Comparison of ENCODE assay signal across 13 mouse cellular contexts in the genomic region with DNA sequence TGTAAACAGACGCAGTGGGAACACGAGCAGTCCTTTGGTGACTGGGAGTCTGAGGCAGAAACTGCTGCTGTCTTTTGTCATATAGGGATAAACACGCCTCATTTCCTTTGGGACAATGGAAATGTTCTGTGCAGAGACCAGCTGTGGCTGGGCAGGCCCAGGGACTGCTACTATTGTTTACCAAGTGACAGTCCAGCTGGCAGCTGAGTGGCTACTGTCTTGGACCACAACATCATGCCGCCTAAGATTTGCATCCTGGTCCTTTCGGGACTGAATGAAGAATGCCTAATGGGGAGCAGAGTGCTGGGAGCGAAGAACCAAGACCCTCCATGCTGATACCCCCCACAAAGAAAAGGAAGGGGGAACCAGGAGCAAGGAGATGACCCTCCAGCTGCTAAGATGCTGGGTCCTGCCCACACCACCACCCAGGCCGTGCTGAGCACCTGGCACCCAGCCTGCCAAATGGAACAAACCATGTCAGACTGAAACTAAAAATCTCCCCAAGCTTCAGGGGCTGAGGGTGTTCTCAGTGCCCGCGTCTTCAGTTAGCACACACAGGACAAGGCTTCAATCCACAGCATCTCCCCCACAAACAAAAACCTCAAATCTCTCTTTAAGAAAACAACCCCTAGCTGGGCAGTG. TPM values are rescaled to one million over a fixed set of nuclear protein-coding genes. Genes with fewer than 3 reads are reported as not detected.
DNase-seq lines count a peak whose midpoint lies in the region; ATAC-seq and TF ChIP-seq lines count a peak whose summit lies in the region.
"Had no signal": no experiment of that assay in that cellular context is flagged by ENCODE, and none has a peak within 500 bp of the region (broad histone marks: within the 10 kb centered on the region; RNA-seq: fewer than 3 reads in every experiment).

No protein-coding gene starts in this region.

- peak; percentile 56 for DNase-seq in left cerebral cortex, postnatal 4 days
- DNase-seq in left cerebral cortex, adult 9 months (ENCODE audit: low spot score in 2 of 2), result no peak
- no peak for DNase-seq in embryonic facial prominence, embryonic 11.5 days (ENCODE audit: low spot score)
- DNase-seq in spleen, postnatal 10 days (ENCODE audit: low spot score in 2 of 2), result no peak
- DNase-seq in liver, postnatal 0 days, result no peak
- DNase-seq: liver; thymus, adult 2 months had no signal

- H3K4me3 ChIP-seq in embryonic facial prominence, embryonic 11.5 days (ENCODE audit: low read depth, low read length), result no peak overlapping the region
- H3K4me3 ChIP-seq in hindbrain, embryonic 16.5 days (ENCODE audit: low read length), result no peak overlapping the region
- 0 out of 2 replicates have a peak overlapping the region, but pooled peaks have one; percentile 1 for H3K4me3 ChIP-seq in neural tube, embryonic 13.5 days
- H3K4me3 ChIP-seq in liver, postnatal 0 days (ENCODE audit: low read depth, low read length), result no peak overlapping the region
- H3K4me3 ChIP-seq: embryonic facial prominence, embryonic 13.5 days; kidney, embryonic 15.5 days had no signal

- no peak for TF ChIP-seq EP300 in liver, postnatal 0 days (IDR thresholded peaks at IDR 0.05; ENCODE audit: low read depth)

- WGBS in embryonic facial prominence, embryonic 11.5 days, result 70% methylated on average over 9 of the region's 9 CpGs
- WGBS in hindbrain, embryonic 16.5 days, result 21% methylated on average over 9 of the region's 9 CpGs
- 24% methylated on average over 9 of the region's 9 CpGs for WGBS in neural tube, embryonic 13.5 days
- 66% methylated on average over 9 of the region's 9 CpGs for WGBS in liver, postnatal 0 days (ENCODE audit: insufficient replicate concordance)

- H3K9ac ChIP-seq in embryonic facial prominence, embryonic 11.5 days (replicated peaks; ENCODE audit: low read length), result no peak overlapping the region
- peak overlapping the region; percentile 32 for H3K9ac ChIP-seq in hindbrain, embryonic 16.5 days (ENCODE audit: low read depth, low read length)
- H3K9ac ChIP-seq in neural tube, embryonic 13.5 days, result peak overlapping the region; percentile 41
- no peak overlapping the region for H3K9ac ChIP-seq in liver, postnatal 0 days (replicated peaks)
- H3K9ac ChIP-seq: embryonic facial prominence, embryonic 13.5 days; kidney, embryonic 15.5 days had no signal

- no peak overlapping the region; the same call in 1 of the 2 replicates for H3K27ac ChIP-seq in embryonic facial prominence, embryonic 11.5 days (replicated peaks; ENCODE audit: low read depth, low read length)
- peak overlapping the region; percentile 63; the same call in 1 of the 2 replicates for H3K27ac ChIP-seq in hindbrain, embryonic 16.5 days (ENCODE audit: low read depth, low read length)
- peak overlapping the region; percentile 84 for H3K27ac ChIP-seq in neural tube, embryonic 13.5 days (replicated peaks)
- no peak overlapping the region for H3K27ac ChIP-seq in liver, postnatal 0 days (ENCODE audit: low read depth)
- H3K27ac ChIP-seq: embryonic facial prominence, embryonic 13.5 days; kidney, embryonic 15.5 days had no signal

- peaks cover 9% of the 10 kb centered on the region for H3K4me1 ChIP-seq in embryonic facial prominence, embryonic 11.5 days (ENCODE audit: control insufficient read depth, insufficient read depth, low read length)
- H3K4me1 ChIP-seq in hindbrain, embryonic 16.5 days (ENCODE audit: control insufficient read depth, insufficient read depth, low read depth, low read length), result peaks cover 39% of the 10 kb centered on the region
- peaks cover 78% of the 10 kb centered on the region for H3K4me1 ChIP-seq in neural tube, embryonic 13.5 days (replicated peaks)
- 0 out of 2 replicates have a peak, but pooled peaks cover 2% of the 10 kb centered on the region for H3K4me1 ChIP-seq in liver, postnatal 0 days (ENCODE audit: insufficient read depth)

- no peak for TF ChIP-seq CTCF in liver, postnatal 0 days (IDR thresholded peaks at IDR 0.05; ENCODE audit: low read depth)

- no peaks in the 10 kb centered on the region for H3K9me3 ChIP-seq in embryonic facial prominence, embryonic 11.5 days (replicated peaks; ENCODE audit: control insufficient read depth, low read length)
- no peaks in the 10 kb centered on the region for H3K9me3 ChIP-seq in hindbrain, embryonic 16.5 days (ENCODE audit: control insufficient read depth, low read length)
- no peaks in the 10 kb centered on the region for H3K9me3 ChIP-seq in neural tube, embryonic 13.5 days
- no peaks in the 10 kb centered on the region for H3K9me3 ChIP-seq in liver, postnatal 0 days (ENCODE audit: low read length)
- H3K9me3 ChIP-seq: embryonic facial prominence, embryonic 13.5 days; kidney, embryonic 15.5 days had no signal

- H3K36me3 ChIP-seq in embryonic facial prominence, embryonic 11.5 days (replicated peaks; ENCODE audit: control insufficient read depth, insufficient read depth, low read depth, low read length), result no peaks in the 10 kb centered on the region
- H3K36me3 ChIP-seq in hindbrain, embryonic 16.5 days (ENCODE audit: control insufficient read depth, insufficient read depth, low read length), result no peaks in the 10 kb centered on the region
- H3K36me3 ChIP-seq in neural tube, embryonic 13.5 days, result no peaks in the 10 kb centered on the region
- no peaks in the 10 kb centered on the region for H3K36me3 ChIP-seq in liver, postnatal 0 days (replicated peaks; ENCODE audit: insufficient read depth, low read length)
- H3K36me3 ChIP-seq: embryonic facial prominence, embryonic 13.5 days; kidney, embryonic 15.5 days had no signal

- no peak overlapping the region for H3K4me2 ChIP-seq in embryonic facial prominence, embryonic 11.5 days (ENCODE audit: low read depth, low read length)
- H3K4me2 ChIP-seq in hindbrain, embryonic 16.5 days (ENCODE audit: low read length), result peak overlapping the region; percentile 37
- H3K4me2 ChIP-seq in neural tube, embryonic 13.5 days, result peak overlapping the region; percentile 91
- H3K4me2 ChIP-seq in liver, postnatal 0 days (ENCODE audit: low read depth, low read length), result no peak overlapping the region
- H3K4me2 ChIP-seq: embryonic facial prominence, embryonic 13.5 days; kidney, embryonic 15.5 days had no signal

- peaks cover 9% of the 10 kb centered on the region for H3K27me3 ChIP-seq in embryonic facial prominence, embryonic 11.5 days (ENCODE audit: control insufficient read depth, insufficient read depth, low read length)
- H3K27me3 ChIP-seq in hindbrain, embryonic 16.5 days (replicated peaks; ENCODE audit: control insufficient read depth, insufficient read depth, low read length), result no peaks in the 10 kb centered on the region
- no peaks in the 10 kb centered on the region for H3K27me3 ChIP-seq in neural tube, embryonic 13.5 days
- peaks cover 31% of the 10 kb centered on the region for H3K27me3 ChIP-seq in liver, postnatal 0 days (ENCODE audit: insufficient read depth, low read length)
- H3K27me3 ChIP-seq: CH12.LX had no signal

- peak; percentile 51 for ATAC-seq in embryonic facial prominence, embryonic 11.5 days (replicated peaks; ENCODE audit: insufficient number of reproducible peaks, low FRiP score, low TSS enrichment, low read depth)
- ATAC-seq in hindbrain, embryonic 16.5 days, result peak; percentile 38; the same call in 1 of the 2 replicates
- peak; percentile 43; the same call in 1 of the 2 replicates for ATAC-seq in neural tube, embryonic 13.5 days (ENCODE audit: low read depth)
- no peak for ATAC-seq in liver, postnatal 0 days
- no peak for ATAC-seq in megakaryocyte, adult 5-6 weeks (ENCODE audit: poor library complexity, severe bottlenecking)

- intact Hi-C loops in left cerebral cortex, postnatal 4 days (cut with DNase I), result no loop called here

RNA-seq across cellular contexts. Expression of gene Mtcl1, which starts 5.4 kb away (rescaled TPM):
- total RNA-seq in left cerebral cortex, postnatal 4 days (2021), result 10 to 100 TPM; 70.8 to 75.9 TPM
- 6.0 and 8.9 TPM in 2 replicates for polyA plus RNA-seq in embryonic facial prominence, embryonic 11.5 days (2014; fragmentation: Nextera tagmentation; extraction: Ambion mirVana)
- 28.0 and 33.2 TPM in 2 replicates for polyA plus RNA-seq in hindbrain, embryonic 16.5 days (2015; fragmentation: Nextera tagmentation; extraction: Ambion mirVana)
- 26.4 and 28.0 TPM in 2 replicates for polyA plus RNA-seq in neural tube, embryonic 13.5 days (2015; fragmentation: Nextera tagmentation; extraction: Ambion mirVana)
- 0.13 and 0.14 TPM in 2 replicates for polyA plus RNA-seq in liver, postnatal 0 days (2015; fragmentation: Nextera tagmentation; extraction: Ambion mirVana)
- not detected in 2 replicates for total RNA-seq in megakaryocyte, adult 5-6 weeks (2015)
- 0.73 TPM in 1 of 2 replicates, not detected in the other for total RNA-seq in megakaryocyte, adult 5-6 weeks (2017)
- total RNA-seq: CH12.LX had no signal

Comparison
In these comparisons a context has a peak if more than half of its experiments do, and no peak if none do; other contexts are left out.
1. ATAC-seq: peak in embryonic facial prominence, embryonic 11.5 days (single experiment), hindbrain, embryonic 16.5 days (single experiment) and neural tube, embryonic 13.5 days (single experiment); none in liver, postnatal 0 days (single experiment) and megakaryocyte, adult 5-6 weeks (single experiment).
2. H3K27ac ChIP-seq: peak in hindbrain, embryonic 16.5 days (single experiment) and neural tube, embryonic 13.5 days (single experiment); none in embryonic facial prominence, embryonic 11.5 days (single experiment) and liver, postnatal 0 days (single experiment).
3. H3K4me2 ChIP-seq: peak in hindbrain, embryonic 16.5 days (single experiment) and neural tube, embryonic 13.5 days (single experiment); none in embryonic facial prominence, embryonic 11.5 days (single experiment) and liver, postnatal 0 days (single experiment).
4. H3K9ac ChIP-seq: peak in hindbrain, embryonic 16.5 days (single experiment) and neural tube, embryonic 13.5 days (single experiment); none in embryonic facial prominence, embryonic 11.5 days (single experiment) and liver, postnatal 0 days (single experiment).